Mouse (Mus musculus): ENCODE measurements at regions not wholly inside any gene's neighbourhood (a gene's known extent, or its start where the extent isn't known, plus 50 kb on each side); places are given as distances from the start of the nearest gene placed in this dataset.

DNA sequence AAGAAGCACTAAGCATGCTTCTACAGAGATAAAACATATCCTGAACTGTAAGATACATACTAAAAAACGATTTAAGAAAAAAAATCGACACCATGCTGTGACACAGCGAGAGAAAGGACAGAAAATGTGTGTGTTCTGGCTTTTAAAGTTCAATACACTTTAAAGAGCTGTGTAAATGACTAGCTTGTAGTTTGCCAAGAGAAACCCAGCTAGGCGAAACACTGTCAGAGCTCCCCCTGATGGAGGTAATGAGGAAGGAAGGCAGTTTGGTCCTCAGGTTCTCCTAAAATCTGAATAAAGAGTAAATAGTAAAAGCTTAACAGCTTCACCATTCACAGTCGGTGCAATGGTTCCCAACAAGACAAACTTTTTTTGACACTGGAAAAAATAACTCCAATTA is 67.1 kb upstream of the Gabrg2 start:
- peak; percentile 11 for DNase-seq (ENCODE audit: low spot score)

DNA sequence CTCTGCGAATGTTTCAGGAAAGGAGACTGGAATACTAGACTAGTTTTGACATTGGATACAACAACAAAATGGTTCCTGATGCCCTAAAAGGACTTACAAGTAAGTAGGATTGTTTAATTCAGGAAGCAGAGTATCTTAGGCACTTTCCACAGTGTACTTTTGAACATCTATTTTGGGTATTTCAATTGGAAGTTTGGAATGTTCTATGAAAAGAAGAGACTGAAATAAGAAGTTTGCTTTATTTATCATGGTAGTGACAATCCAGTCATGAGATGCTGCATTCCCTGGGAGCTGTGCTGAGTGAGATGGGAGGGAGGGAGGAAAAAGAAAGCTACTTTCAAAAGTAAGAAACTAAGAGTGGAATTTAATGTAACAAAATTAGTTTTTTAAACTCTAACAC is 50.9 kb upstream of the Gabrg2 start:
- DNase-seq (ENCODE audit: low spot score), result no peak

All from ovary, postnatal 14 days (tissue).